Mouse (Mus musculus) bone marrow macrophage, adult 2 months (primary cell): ENCODE data around the gene Plpp3.

Source experiments
- CTCF ChIP-seq: IDR thresholded peaks from 2 replicates; pipeline ENCODE4 v1.5.1; 2012; ENCODE audit warnings: low read depth, mild to moderate bottlenecking, low read length, moderate library complexity
- POLR2A ChIP-seq: IDR thresholded peaks from 2 replicates; pipeline ENCODE4 v1.6.1; 2012; ENCODE audit warnings: mild to moderate bottlenecking, low read depth, low read length, borderline replicate concordance

- TF ChIP-seq POLR2A (no peak), CTCF (no peak)
Measured at GRCm38 (mm10) chr4:105153227-105153626, 3.9 kb upstream of the Plpp3 start.
